Mouse (Mus musculus) cerebellum, adult 2 months (tissue): Measurements from ENCODE around the gene Zfp101.

Experiments
- CTCF ChIP-seq: fragments of 200-500 bp; IDR thresholded peaks from 2 replicates; pipeline ENCODE4 v1.5.1; 2011; ENCODE audit warnings: low read depth, mild to moderate bottlenecking, control low read depth, low read length, moderate library complexity, borderline replicate concordance; ENCODE audit not compliant: insufficient read depth
- POLR2A ChIP-seq: fragments of 200-500 bp; IDR thresholded peaks from 2 replicates; pipeline ENCODE4 v1.6.1; 2011; ENCODE audit warnings: low read length, control low read depth, borderline replicate concordance; ENCODE audit not compliant: insufficient read depth

GRCm38 (mm10) chr17:33392271-33392670, 2.2 kb downstream of the Zfp101 start:
- no peak for TF ChIP-seq POLR2A
- TF ChIP-seq CTCF: no peak
